In the genomic region with DNA sequence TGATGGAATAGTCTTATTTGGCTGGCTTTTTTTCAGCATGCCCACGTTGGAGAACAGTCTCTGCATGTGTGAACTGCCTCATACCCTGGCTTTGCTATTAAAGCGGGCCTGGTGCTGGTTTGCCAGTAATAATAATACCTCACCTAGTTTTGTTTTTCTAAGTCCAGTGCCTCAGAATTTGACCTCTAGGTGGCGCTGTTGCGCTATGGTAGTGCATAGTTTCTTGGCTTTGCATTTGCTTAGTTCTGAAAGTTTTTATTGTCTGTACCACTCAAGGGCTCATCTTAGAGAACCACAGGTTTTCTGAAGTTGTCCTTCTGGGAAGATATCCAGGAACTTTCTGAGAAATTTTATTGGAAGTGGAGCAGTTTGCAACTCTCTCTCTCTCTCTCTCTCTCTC, we compare ENCODE assay signal across 9 mouse cellular contexts. TPM values are rescaled to one million over a fixed set of nuclear protein-coding genes. Genes with fewer than 3 reads are reported as not detected.
DNase-seq lines count a peak whose midpoint lies in the region; ATAC-seq and TF ChIP-seq lines count a peak whose summit lies in the region.
"Had no signal": no experiment of that assay in that cellular context is flagged by ENCODE, and none has a peak within 500 bp of the region (broad histone marks: within the 10 kb centered on the region; RNA-seq: fewer than 3 reads in every experiment).

No protein-coding gene starts in this region.

- H3K36me3 ChIP-seq in midbrain, embryonic 11.5 days (ENCODE audit: control insufficient read depth, insufficient read depth, low read length) = no peaks in the 10 kb centered on the region
- H3K36me3 ChIP-seq in midbrain, embryonic 16.5 days (ENCODE audit: control insufficient read depth, insufficient read depth, low read length) = peaks cover 18% of the 10 kb centered on the region
- H3K36me3 ChIP-seq in kidney, postnatal 0 days (ENCODE audit: insufficient read depth, low read length) = peaks cover 18% of the 10 kb centered on the region; the same call in 1 of the 2 replicates
- peaks cover 9% of the 10 kb centered on the region for H3K36me3 ChIP-seq in liver, embryonic 14.5 days (replicated peaks; ENCODE audit: control insufficient read depth, insufficient read depth, low read depth)

- no peak for ATAC-seq in midbrain, embryonic 11.5 days (ENCODE audit: low FRiP score)
- no peak for ATAC-seq in midbrain, embryonic 16.5 days
- no peak for ATAC-seq in kidney, postnatal 0 days (replicated peaks; ENCODE audit: low FRiP score, low read depth)
- ATAC-seq in liver, embryonic 14.5 days (ENCODE audit: insufficient read depth) = no peak

- no peaks in the 10 kb centered on the region for H3K9me3 ChIP-seq in midbrain, embryonic 11.5 days (ENCODE audit: control insufficient read depth, low read length)
- H3K9me3 ChIP-seq in midbrain, embryonic 16.5 days (replicated peaks; ENCODE audit: control insufficient read depth, low read length, poor library complexity, severe bottlenecking) = no peaks in the 10 kb centered on the region
- H3K9me3 ChIP-seq in kidney, postnatal 0 days (replicated peaks; ENCODE audit: low read length) = no peaks in the 10 kb centered on the region
- no peaks in the 10 kb centered on the region for H3K9me3 ChIP-seq in liver, embryonic 14.5 days (ENCODE audit: control insufficient read depth, low read length)

- H3K4me2 ChIP-seq in midbrain, embryonic 11.5 days = no peak overlapping the region
- no peak overlapping the region for H3K4me2 ChIP-seq in midbrain, embryonic 16.5 days (ENCODE audit: low read length)
- H3K4me2 ChIP-seq in kidney, postnatal 0 days (ENCODE audit: low read length) = no peak overlapping the region
- H3K4me2 ChIP-seq in liver, embryonic 14.5 days (ENCODE audit: low read depth) = no peak overlapping the region

- no peak overlapping the region for H3K27ac ChIP-seq in midbrain, embryonic 11.5 days (ENCODE audit: low read depth, low read length)
- H3K27ac ChIP-seq in midbrain, embryonic 16.5 days (ENCODE audit: low read length) = no peak overlapping the region
- H3K27ac ChIP-seq in kidney, postnatal 0 days = no peak overlapping the region
- H3K27ac ChIP-seq in liver, embryonic 14.5 days = no peak overlapping the region

- no peak overlapping the region for H3K9ac ChIP-seq in midbrain, embryonic 11.5 days (ENCODE audit: low read length)
- H3K9ac ChIP-seq in midbrain, embryonic 16.5 days (ENCODE audit: low read depth, low read length) = no peak overlapping the region
- H3K9ac ChIP-seq in kidney, postnatal 0 days (ENCODE audit: low read depth, low read length) = no peak overlapping the region
- H3K9ac ChIP-seq in liver, embryonic 14.5 days (replicated peaks) = no peak overlapping the region

- TF ChIP-seq EP300 in liver, embryonic 14.5 days (IDR thresholded peaks at IDR 0.05; ENCODE audit: low read depth) = no peak

- 12% methylated on average over 4 of the region's 4 CpGs for WGBS in midbrain, embryonic 11.5 days
- 5% methylated on average over 4 of the region's 4 CpGs for WGBS in midbrain, embryonic 16.5 days
- 7% methylated on average over 4 of the region's 4 CpGs for WGBS in kidney, postnatal 0 days
- WGBS in liver, embryonic 14.5 days (ENCODE audit: insufficient replicate concordance) = 4% methylated on average over 4 of the region's 4 CpGs

- H3K4me3 ChIP-seq in midbrain, embryonic 11.5 days (ENCODE audit: low read depth, low read length) = no peak overlapping the region
- no peak overlapping the region for H3K4me3 ChIP-seq in midbrain, embryonic 16.5 days (ENCODE audit: low read depth, low read length)
- no peak overlapping the region for H3K4me3 ChIP-seq in kidney, postnatal 0 days (replicated peaks; ENCODE audit: low read depth, low read length)
- H3K4me3 ChIP-seq in liver, embryonic 14.5 days (ENCODE audit: insufficient read depth in 1 of 2, low read depth in 2 of 2, low read length in 2 of 2) = no peak overlapping the region

- no peaks in the 10 kb centered on the region for H3K27me3 ChIP-seq in midbrain, embryonic 11.5 days (ENCODE audit: control insufficient read depth, insufficient read depth, low read length)
- no peaks in the 10 kb centered on the region for H3K27me3 ChIP-seq in midbrain, embryonic 16.5 days (ENCODE audit: control insufficient read depth, insufficient read depth, low read depth, low read length)
- H3K27me3 ChIP-seq in kidney, postnatal 0 days (ENCODE audit: insufficient read depth, low read length) = no peaks in the 10 kb centered on the region
- no peaks in the 10 kb centered on the region for H3K27me3 ChIP-seq in liver, embryonic 14.5 days (ENCODE audit: control insufficient read depth, insufficient read depth, low read length)

- TF ChIP-seq CTCF in kidney, postnatal 0 days (IDR thresholded peaks at IDR 0.05; ENCODE audit: low read depth) = peak; percentile 87
- TF ChIP-seq CTCF in liver, embryonic 14.5 days (IDR thresholded peaks at IDR 0.05; ENCODE audit: low read depth) = peak; percentile 82

- no peaks in the 10 kb centered on the region for H3K4me1 ChIP-seq in midbrain, embryonic 11.5 days (ENCODE audit: control insufficient read depth, insufficient read depth, low read length)
- no peaks in the 10 kb centered on the region for H3K4me1 ChIP-seq in midbrain, embryonic 16.5 days (ENCODE audit: control insufficient read depth, insufficient read depth, low read length)
- no peaks in the 10 kb centered on the region for H3K4me1 ChIP-seq in kidney, postnatal 0 days (replicated peaks; ENCODE audit: insufficient read depth, low read length)
- H3K4me1 ChIP-seq in liver, embryonic 14.5 days (replicated peaks; ENCODE audit: control insufficient read depth in 2 of 2, insufficient read depth in 2 of 2, low read length in 1 of 2) = no peaks in the 10 kb centered on the region

- DNase-seq in midbrain, embryonic 11.5 days (ENCODE audit: low spot score, missing footprints) = peak; percentile 98
- DNase-seq in adrenal gland, postnatal 4 days (ENCODE audit: low spot score in 2 of 2) = peak; percentile 43 to 61
- peak; percentile 63 for DNase-seq in fibroblast of lung, adult 2 months (ENCODE audit: low read depth)
- peak; percentile 86 for DNase-seq in kidney, postnatal 0 days (ENCODE audit: low spot score)
- peak; percentile 41 to 54 (median 51) for DNase-seq in liver, embryonic 14.5 days (ENCODE audit: low read depth in 3 of 3, low spot score in 3 of 3)
- DNase-seq in right cerebral cortex, postnatal 14 days = peak; percentile 82
- peak; percentile 82 for DNase-seq in urinary bladder, postnatal 25 days (ENCODE audit: low spot score)

RNA-seq across cellular contexts. Expression of gene 4930535I16Rik, which starts 22.0 kb away (rescaled TPM):
- polyA plus RNA-seq in midbrain, embryonic 11.5 days (2014; fragmentation: Nextera tagmentation; extraction: Ambion mirVana) = not detected in 2 replicates
- polyA plus RNA-seq in midbrain, embryonic 16.5 days (2015; fragmentation: Nextera tagmentation; extraction: Ambion mirVana) = not detected in 2 replicates
- total RNA-seq in adrenal gland, postnatal 4 days (2021) = not detected
- not detected in 2 replicates for polyA plus RNA-seq in kidney, postnatal 0 days (2015; fragmentation: Nextera tagmentation; extraction: Ambion mirVana)
- polyA plus RNA-seq in liver, embryonic 14.5 days (2012; rRNA removed) = not detected in 2 replicates
- not detected in 2 replicates for polyA plus RNA-seq in liver, embryonic 14.5 days (2014; fragmentation: Nextera tagmentation; extraction: Ambion mirVana)
- polyA plus RNA-seq: heart, embryonic 16.5 days had no signal

RNA-seq across cellular contexts. Expression of gene Rragc, which starts 22.6 kb away (rescaled TPM):
- 48.5 and 51.6 TPM in 2 replicates for polyA plus RNA-seq in midbrain, embryonic 11.5 days (2014; fragmentation: Nextera tagmentation; extraction: Ambion mirVana)
- 44.8 and 46.2 TPM in 2 replicates for polyA plus RNA-seq in midbrain, embryonic 16.5 days (2015; fragmentation: Nextera tagmentation; extraction: Ambion mirVana)
- 10 to 100 TPM; 69.0 to 70.6 TPM for total RNA-seq in adrenal gland, postnatal 4 days (2021)
- 46.8 and 47.1 TPM in 2 replicates for polyA plus RNA-seq in kidney, postnatal 0 days (2015; fragmentation: Nextera tagmentation; extraction: Ambion mirVana)
- 12.8 and 17.4 TPM in 2 replicates for polyA plus RNA-seq in liver, embryonic 14.5 days (2012; rRNA removed)
- 18.4 and 19.8 TPM in 2 replicates for polyA plus RNA-seq in liver, embryonic 14.5 days (2014; fragmentation: Nextera tagmentation; extraction: Ambion mirVana)

RNA-seq across cellular contexts. Expression of gene Mycbp, which starts 35.2 kb away (rescaled TPM):
- 57.1 and 59.6 TPM in 2 replicates for polyA plus RNA-seq in midbrain, embryonic 11.5 days (2014; fragmentation: Nextera tagmentation; extraction: Ambion mirVana)
- 36.3 and 36.9 TPM in 2 replicates for polyA plus RNA-seq in midbrain, embryonic 16.5 days (2015; fragmentation: Nextera tagmentation; extraction: Ambion mirVana)
- 10 to 100 TPM; 48.5 to 51.5 TPM for total RNA-seq in adrenal gland, postnatal 4 days (2021)
- polyA plus RNA-seq in kidney, postnatal 0 days (2015; fragmentation: Nextera tagmentation; extraction: Ambion mirVana) = 67.7 and 76.4 TPM in 2 replicates
- 16.3 and 34.1 TPM in 2 replicates for polyA plus RNA-seq in liver, embryonic 14.5 days (2012; rRNA removed)
- 61.0 and 65.8 TPM in 2 replicates for polyA plus RNA-seq in liver, embryonic 14.5 days (2014; fragmentation: Nextera tagmentation; extraction: Ambion mirVana)
